Mouse (Mus musculus) megakaryocyte, embryonic 14.5 days (primary cell): ENCODE measurements around the gene Fam169a.

Source experiments
- FLI1 ChIP-seq: IDR thresholded peaks from 2 replicates; pipeline ENCODE4 v1.6.1; 2012; ENCODE audit warnings: low read length, inconsistent platforms, mixed read lengths
- GATA1 ChIP-seq: IDR thresholded peaks from 3 replicates; pipeline ENCODE4 v1.6.1; 2012; ENCODE audit warnings: mixed read lengths, low read length, inconsistent platforms, borderline replicate concordance

GRCm38 (mm10) chr13:97063431-97063830, 3.7 kb upstream of the Fam169a start:
- TF ChIP-seq GATA1, result no peak
- no peak for TF ChIP-seq FLI1
